Comparison of ENCODE assay signal across 8 mouse cellular contexts in genomic region chr6:83326761-83327160, GRCm38 (mm10). TPM values are rescaled to one million over a fixed set of nuclear protein-coding genes. Genes with fewer than 3 reads are reported as not detected.
DNase-seq lines count a peak whose midpoint lies in the region; ATAC-seq and TF ChIP-seq lines count a peak whose summit lies in the region.

No protein-coding gene starts in this region.

- TF ChIP-seq CTCF in gastrocnemius, adult 2 months (IDR thresholded peaks at IDR 0.05): no peak
- no peak for TF ChIP-seq CTCF in liver, embryonic 14.5 days (IDR thresholded peaks at IDR 0.05; ENCODE audit: low read depth)

- no peak for ATAC-seq in forebrain, embryonic 13.5 days
- ATAC-seq in liver, embryonic 14.5 days (ENCODE audit: insufficient read depth): no peak

- peaks cover 26% of the 10 kb centered on the region for H3K36me3 ChIP-seq in forebrain, embryonic 13.5 days (ENCODE audit: poor library complexity, severe bottlenecking)
- H3K36me3 ChIP-seq in liver, embryonic 14.5 days (replicated peaks; ENCODE audit: control insufficient read depth, insufficient read depth, low read depth): peaks cover 38% of the 10 kb centered on the region

- H3K9ac ChIP-seq in forebrain, embryonic 13.5 days: peak overlapping the region; percentile 95
- peak overlapping the region; percentile 96 for H3K9ac ChIP-seq in liver, embryonic 14.5 days (replicated peaks)

- peaks cover 17% of the 10 kb centered on the region for H3K4me1 ChIP-seq in forebrain, embryonic 13.5 days
- peaks cover 15 to 17% of the 10 kb centered on the region in 2 experiments for H3K4me1 ChIP-seq in liver, embryonic 14.5 days (replicated peaks; ENCODE audit: control insufficient read depth in 2 of 2, insufficient read depth in 2 of 2, low read length in 1 of 2)

- intact Hi-C loops in gastrocnemius, adult 2 months (cut with DNase I): no loop called here

- WGBS in forebrain, embryonic 13.5 days: 72% methylated on average over 6 of the region's 6 CpGs
- WGBS in liver, embryonic 14.5 days (ENCODE audit: insufficient replicate concordance): 22% methylated on average over 6 of the region's 6 CpGs

- peak overlapping the region; percentile 98 for H3K27ac ChIP-seq in gastrocnemius, adult 2 months
- H3K27ac ChIP-seq in forebrain, embryonic 13.5 days: no peak overlapping the region
- peak overlapping the region; percentile 85 for H3K27ac ChIP-seq in liver, embryonic 14.5 days

- no peaks in the 10 kb centered on the region for H3K27me3 ChIP-seq in forebrain, embryonic 13.5 days
- H3K27me3 ChIP-seq in liver, embryonic 14.5 days (ENCODE audit: control insufficient read depth, insufficient read depth, low read length): no peaks in the 10 kb centered on the region

- H3K4me3 ChIP-seq in gastrocnemius, adult 2 months: peak overlapping the region; percentile 92
- peak overlapping the region; percentile 71 for H3K4me3 ChIP-seq in forebrain, embryonic 13.5 days
- H3K4me3 ChIP-seq in liver, embryonic 14.5 days (ENCODE audit: insufficient read depth in 1 of 2, low read depth in 2 of 2, low read length in 2 of 2): peak overlapping the region; percentile 95 to 98

- no peak for DNase-seq in gastrocnemius, adult 2 months
- DNase-seq in gastrocnemius, postnatal 4 days (ENCODE audit: low spot score in 2 of 2): no peak
- DNase-seq in 416B (ENCODE audit: low read depth): peak; percentile 37
- no peak for DNase-seq in liver, embryonic 14.5 days (ENCODE audit: low read depth in 3 of 3, low spot score in 3 of 3)
- no peak for DNase-seq in urinary bladder, postnatal 25 days (ENCODE audit: low spot score)
- DNase-seq in layer of hippocampus, postnatal 10 days (ENCODE audit: low spot score in 2 of 2): no peak
- no peak for DNase-seq in ovary, postnatal 36 days (ENCODE audit: low spot score)

- no peaks in the 10 kb centered on the region for H3K9me3 ChIP-seq in forebrain, embryonic 13.5 days (replicated peaks)
- H3K9me3 ChIP-seq in liver, embryonic 14.5 days (ENCODE audit: control insufficient read depth, low read length): no peaks in the 10 kb centered on the region

- TF ChIP-seq EP300 in liver, embryonic 14.5 days (IDR thresholded peaks at IDR 0.05; ENCODE audit: low read depth): no peak

- peak overlapping the region; percentile 84 for H3K4me2 ChIP-seq in forebrain, embryonic 13.5 days
- H3K4me2 ChIP-seq in liver, embryonic 14.5 days (ENCODE audit: low read depth): peak overlapping the region; percentile 87

RNA-seq across cellular contexts. Expression of gene Mob1a, which starts 0.9 kb away (rescaled TPM):
- 10 to 100 TPM in 1 of 2 experiments, 1 to 10 TPM in 1; 7.4 to 12.6 TPM for total RNA-seq in gastrocnemius, adult 2 months (2021)
- 10 to 100 TPM; 36.6 to 42.8 TPM for total RNA-seq in gastrocnemius, postnatal 4 days (2021)
- polyA plus RNA-seq in forebrain, embryonic 13.5 days (2015; fragmentation: Nextera tagmentation; extraction: Ambion mirVana): 35.7 and 39.3 TPM in 2 replicates
- 19.0 and 25.2 TPM in 2 replicates for polyA plus RNA-seq in liver, embryonic 14.5 days (2012; rRNA removed)
- 39.4 and 43.3 TPM in 2 replicates for polyA plus RNA-seq in liver, embryonic 14.5 days (2014; fragmentation: Nextera tagmentation; extraction: Ambion mirVana)
- 10 to 100 TPM; 24.2 to 25.0 TPM for total RNA-seq in layer of hippocampus, postnatal 10 days (2021)

RNA-seq across cellular contexts. Expression of gene Mthfd2, which starts 1.1 kb away (rescaled TPM):
- 1 to 10 TPM; 3.0 to 4.2 TPM for total RNA-seq in gastrocnemius, adult 2 months (2021)
- 10 to 100 TPM in 1 of 2 experiments, 1 to 10 TPM in 1; 7.5 to 10.6 TPM for total RNA-seq in gastrocnemius, postnatal 4 days (2021)
- 29.4 and 32.5 TPM in 2 replicates for polyA plus RNA-seq in forebrain, embryonic 13.5 days (2015; fragmentation: Nextera tagmentation; extraction: Ambion mirVana)
- polyA plus RNA-seq in liver, embryonic 14.5 days (2012; rRNA removed): 28.5 and 44.4 TPM in 2 replicates
- 66.0 and 67.7 TPM in 2 replicates for polyA plus RNA-seq in liver, embryonic 14.5 days (2014; fragmentation: Nextera tagmentation; extraction: Ambion mirVana)
- total RNA-seq in layer of hippocampus, postnatal 10 days (2021): 10 to 100 TPM; 10.3 to 11.3 TPM

RNA-seq across cellular contexts. Expression of gene Bola3, which starts 22.2 kb away (rescaled TPM):
- total RNA-seq in gastrocnemius, adult 2 months (2021): 100 to 1,000 TPM; 245 to 263 TPM
- 100 to 1,000 TPM; 118 to 137 TPM for total RNA-seq in gastrocnemius, postnatal 4 days (2021)
- polyA plus RNA-seq in forebrain, embryonic 13.5 days (2015; fragmentation: Nextera tagmentation; extraction: Ambion mirVana): 92.7 and 103 TPM in 2 replicates
- 28.8 and 92.1 TPM in 2 replicates for polyA plus RNA-seq in liver, embryonic 14.5 days (2012; rRNA removed)
- polyA plus RNA-seq in liver, embryonic 14.5 days (2014; fragmentation: Nextera tagmentation; extraction: Ambion mirVana): 342 and 357 TPM in 2 replicates
- 10 to 100 TPM; 35.5 to 36.3 TPM for total RNA-seq in layer of hippocampus, postnatal 10 days (2021)
